Mouse (Mus musculus) bone marrow, adult 2 months (tissue): ENCODE measurements around the gene Mrgprd.

Experiments used
- CTCF ChIP-seq: fragments of 200-500 bp; IDR thresholded peaks from 2 replicates; pipeline ENCODE4 v1.5.1; 2011; ENCODE audit warnings: low read length, control low read depth; ENCODE audit not compliant: control insufficient read depth, insufficient read depth
- POLR2A ChIP-seq: fragments of 200-500 bp; IDR thresholded peaks from 2 replicates; pipeline ENCODE4 v1.6.1; 2011; ENCODE audit warnings: low read depth, mild to moderate bottlenecking, control low read depth, low read length, borderline replicate concordance; ENCODE audit not compliant: control insufficient read depth

GRCm38 (mm10) chr7:145314785-145315411 is at the start of gene Mrgprd:
- no peak for TF ChIP-seq POLR2A
- no peak for TF ChIP-seq CTCF
